Mouse (Mus musculus): Measurements from ENCODE around the gene Cpsf7. TPM values are rescaled to one million over a fixed set of nuclear protein-coding genes. Genes with fewer than 3 reads are reported as not detected.
A peak's percentile ranks its signal among the peaks of the same experiment; 100 is the strongest.

The Cpsf7 gene
- total and polyA plus RNA-seq, 3 experiments = 36.2 to 183 (median 69.8) TPM

GRCm38 (mm10) chr19:10496976-10497375, 28.1 kb upstream of the Cpsf7 start:
- H3K27me3 ChIP-seq (ENCODE audit: control insufficient read depth in 1 of 2, insufficient read depth in 2 of 2, low read length in 2 of 2) = no peaks in the 10 kb centered on the region

DNA sequence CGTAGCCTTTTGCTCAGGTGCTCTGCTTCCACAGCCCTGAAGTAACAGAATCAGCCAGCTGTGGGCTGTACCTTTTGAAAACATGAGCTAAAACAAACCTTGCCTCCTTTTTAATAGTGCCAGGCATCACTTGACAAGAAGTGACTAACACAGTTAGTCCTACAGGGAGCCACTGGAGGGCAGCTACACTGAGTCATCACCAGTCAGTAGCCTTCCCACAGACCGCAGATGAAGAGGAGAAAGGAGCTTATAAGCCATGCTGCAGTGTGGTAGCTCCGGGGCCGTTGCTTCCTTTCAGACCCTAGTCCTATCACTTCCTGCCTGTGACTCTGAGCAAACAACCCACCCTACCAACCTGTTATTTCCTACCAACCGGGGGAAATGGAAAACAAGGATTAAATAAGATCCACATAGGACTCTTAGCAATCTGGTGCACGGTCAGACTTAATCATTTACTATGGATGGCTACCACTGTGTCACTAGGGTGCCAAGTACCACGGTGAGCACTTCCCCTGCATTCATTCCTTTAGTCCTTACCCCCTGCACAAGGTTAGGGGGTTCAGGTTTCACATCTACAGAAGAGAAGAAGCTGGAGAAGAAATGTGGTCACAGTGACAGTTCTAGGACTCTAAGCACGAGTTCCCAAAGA, 27.4 kb upstream of the Cpsf7 start:
- no peak overlapping the region for H3K27ac ChIP-seq (ENCODE audit: control insufficient read depth, low read depth, low read length)
- TF ChIP-seq ZC3H11A (IDR thresholded peaks at IDR 0.05; ENCODE audit: low read depth, low read length) (no peak), RCOR1 (IDR thresholded peaks at IDR 0.05; ENCODE audit: low read depth, low read length) (no peak), MAZ (IDR thresholded peaks at IDR 0.05; ENCODE audit: low read depth, low read length) (no peak), NRF1 (IDR thresholded peaks at IDR 0.05; ENCODE audit: insufficient read depth, low read depth, low read length, poor library complexity, severe bottlenecking) (no peak), SIN3A (IDR thresholded peaks at IDR 0.05; ENCODE audit: low read length) (no peak), MYC (IDR thresholded peaks at IDR 0.05; ENCODE audit: low read depth, low read length) (no peak), HCFC1 (IDR thresholded peaks at IDR 0.05; ENCODE audit: low read depth, low read length) (no peak), POLR2A (IDR thresholded peaks at IDR 0.05; ENCODE audit: control insufficient read depth in 1 of 2, insufficient read depth in 1 of 2, low read depth in 1 of 2, low read length in 2 of 2, poor library complexity in 1 of 2) (no peak), CTCF (IDR thresholded peaks at IDR 0.05 in 2 of 3, conservative IDR thresholded peaks at IDR 0.05 in 1 of 3; ENCODE audit: control insufficient read depth in 1 of 3, insufficient read depth in 1 of 3, low read depth in 2 of 3, low read length in 3 of 3, poor library complexity in 1 of 3, severe bottlenecking in 1 of 3) (no peak)
- no peak overlapping the region for H3K9ac ChIP-seq (ENCODE audit: control insufficient read depth, low read depth, low read length, poor library complexity, severe bottlenecking)
- H3K36me3 ChIP-seq (ENCODE audit: control insufficient read depth in 1 of 2, insufficient read depth in 2 of 2, low read length in 2 of 2) = peaks cover 0 to 17% of the 10 kb centered on the region in 2 experiments; a peak in 2 of 4 replicates
- H3K27me3 ChIP-seq (ENCODE audit: control insufficient read depth in 1 of 2, insufficient read depth in 2 of 2, low read length in 2 of 2) = no peaks in the 10 kb centered on the region
- no peak overlapping the region for H3K4me3 ChIP-seq (ENCODE audit: control insufficient read depth in 1 of 2, insufficient read depth in 1 of 2, low read depth in 2 of 2, low read length in 2 of 2)
- H3K9me3 ChIP-seq (replicated peaks; ENCODE audit: insufficient read depth, low read length) = no peaks in the 10 kb centered on the region
- no peaks in the 10 kb centered on the region for H3K4me1 ChIP-seq (ENCODE audit: control insufficient read depth in 1 of 2, insufficient read depth in 2 of 2, low read length in 2 of 2)
- no peaks in the 10 kb centered on the region for H3K79me2 ChIP-seq (ENCODE audit: control insufficient read depth, insufficient read depth, low read length, poor library complexity)
- DNase-seq (ENCODE audit: low read depth, low spot score) = no peak

More at GRCm38 (mm10) chr19:10496976-10497375, 28.1 kb upstream of the Cpsf7 start:
- Histone ChIP-seq H3K27ac (ENCODE audit: control insufficient read depth, low read depth, low read length) (no peak overlapping the region), H3K79me2 (ENCODE audit: control insufficient read depth, insufficient read depth, low read length, poor library complexity) (no peaks in the 10 kb centered on the region), H3K4me1 (ENCODE audit: control insufficient read depth in 1 of 2, insufficient read depth in 2 of 2, low read length in 2 of 2) (no peaks in the 10 kb centered on the region), H3K9me3 (replicated peaks; ENCODE audit: insufficient read depth, low read length) (no peaks in the 10 kb centered on the region), H3K4me3 (ENCODE audit: control insufficient read depth in 1 of 2, insufficient read depth in 1 of 2, low read depth in 2 of 2, low read length in 2 of 2) (no peak overlapping the region), H3K36me3 (ENCODE audit: control insufficient read depth in 1 of 2, insufficient read depth in 2 of 2, low read length in 2 of 2) (peaks cover 0 to 12% of the 10 kb centered on the region in 2 experiments; a peak in 2 of 4 replicates), H3K9ac (ENCODE audit: control insufficient read depth, low read depth, low read length, poor library complexity, severe bottlenecking) (no peak overlapping the region)
- TF ChIP-seq TCF12 (IDR thresholded peaks at IDR 0.05; ENCODE audit: low read depth, low read length) (no peak), POLR2AphosphoS2 (IDR thresholded peaks at IDR 0.05; ENCODE audit: low read length) (no peak; the same call in 1 of the 2 replicates)
- DNase-seq (ENCODE audit: low read depth, low spot score) = no peak

- no peak for DNase-seq (ENCODE audit: low read depth, low spot score)
- peaks cover 0 to 28% of the 10 kb centered on the region in 2 experiments; a peak in 2 of 4 replicates for H3K36me3 ChIP-seq (ENCODE audit: control insufficient read depth in 1 of 2, insufficient read depth in 2 of 2, low read length in 2 of 2)
- no peaks in the 10 kb centered on the region for H3K4me1 ChIP-seq (ENCODE audit: control insufficient read depth in 1 of 2, insufficient read depth in 2 of 2, low read length in 2 of 2)
- no peaks in the 10 kb centered on the region for H3K27me3 ChIP-seq (ENCODE audit: control insufficient read depth in 1 of 2, insufficient read depth in 2 of 2, low read length in 2 of 2)
- H3K27ac ChIP-seq (ENCODE audit: control insufficient read depth, low read depth, low read length) = no peak overlapping the region
- 0 out of 2 replicates have a peak, but pooled peaks have one; percentile 29 for TF ChIP-seq POLR2AphosphoS2 (IDR thresholded peaks at IDR 0.05; ENCODE audit: low read length)
- TF ChIP-seq ZC3H11A (IDR thresholded peaks at IDR 0.05; ENCODE audit: low read depth, low read length) = no peak
- no peak overlapping the region for H3K4me3 ChIP-seq (ENCODE audit: control insufficient read depth in 1 of 2, insufficient read depth in 1 of 2, low read depth in 2 of 2, low read length in 2 of 2)
- H3K9me3 ChIP-seq (replicated peaks; ENCODE audit: insufficient read depth, low read length) = no peaks in the 10 kb centered on the region
- no peaks in the 10 kb centered on the region for H3K79me2 ChIP-seq (ENCODE audit: control insufficient read depth, insufficient read depth, low read length, poor library complexity)
- no peak overlapping the region for H3K9ac ChIP-seq (ENCODE audit: control insufficient read depth, low read depth, low read length, poor library complexity, severe bottlenecking)
These were observed 24.5 kb upstream of the Cpsf7 start for GRCm38 (mm10) chr19:10500581-10500980.

All from MEL (cell line).